Mouse (Mus musculus) bone marrow macrophage, adult 2 months (primary cell): ENCODE data around the gene Rab10. TPM values are rescaled to one million over a fixed set of nuclear protein-coding genes. Genes with fewer than 3 reads are reported as not detected.
A peak's percentile ranks its signal among the peaks of the same experiment; 100 is the strongest.

Source experiments
- H3K27ac ChIP-seq: 2 replicates; pipeline ENCODE4 v1.5.1; 2012; ENCODE audit warnings: low read depth, low read length; ENCODE audit not compliant: insufficient read depth
- H3K4me1 ChIP-seq: 2 replicates; pipeline ENCODE4 v1.6.1; 2012; ENCODE audit warnings: low read length; ENCODE audit not compliant: control insufficient read depth, insufficient read depth
- H3K4me3 ChIP-seq: 2 replicates; pipeline ENCODE4 v1.5.1; 2012; ENCODE audit warnings: mild to moderate bottlenecking, low read length, moderate library complexity; ENCODE audit not compliant: insufficient read depth
- CTCF ChIP-seq: IDR thresholded peaks from 2 replicates; pipeline ENCODE4 v1.5.1; 2012; ENCODE audit warnings: low read depth, mild to moderate bottlenecking, low read length, moderate library complexity
- POLR2A ChIP-seq: IDR thresholded peaks from 2 replicates; pipeline ENCODE4 v1.6.1; 2012; ENCODE audit warnings: mild to moderate bottlenecking, low read depth, low read length, borderline replicate concordance
- polyA plus RNA-seq: library from polyadenylated mRNA; stranded (reverse); fragments of >200 nt; gene quantifications from 2 replicates; pipeline ENCODE4 v1.2.4, GENCODE M21; 2012; ENCODE audit not compliant: missing spikeins, insufficient read depth, insufficient read length

The Rab10 gene
- polyA plus RNA-seq, 1 experiment: 145 TPM

- H3K4me3 ChIP-seq: no peak overlapping the region
- no peak overlapping the region for H3K27ac ChIP-seq
- TF ChIP-seq CTCF (no peak), POLR2A (no peak)
- H3K4me1 ChIP-seq: no peaks in the 10 kb centered on the region
These were observed 71.3 kb downstream of the Rab10 start for GRCm38 (mm10) chr12:3238361-3239051.

GRCm38 (mm10) chr12:3237799-3238198 lies 72.0 kb downstream of the Rab10 start:
- no peak overlapping the region for H3K27ac ChIP-seq
- no peak overlapping the region for H3K4me3 ChIP-seq
- TF ChIP-seq CTCF (no peak), POLR2A (no peak)
- no peaks in the 10 kb centered on the region for H3K4me1 ChIP-seq

GRCm38 (mm10) chr12:3236831-3237681 lies 72.7 kb downstream of the Rab10 start:
- H3K4me1 ChIP-seq: no peaks in the 10 kb centered on the region
- no peak overlapping the region for H3K4me3 ChIP-seq
- no peak for TF ChIP-seq CTCF
- TF ChIP-seq POLR2A: no peak
- no peak overlapping the region for H3K27ac ChIP-seq

- Histone ChIP-seq H3K27ac (peak overlapping the region; percentile 81), H3K4me3 (peak overlapping the region; percentile 85)
These were observed 73.6 kb downstream of the Rab10 start for GRCm38 (mm10) chr12:3236163-3236641.

DNA sequence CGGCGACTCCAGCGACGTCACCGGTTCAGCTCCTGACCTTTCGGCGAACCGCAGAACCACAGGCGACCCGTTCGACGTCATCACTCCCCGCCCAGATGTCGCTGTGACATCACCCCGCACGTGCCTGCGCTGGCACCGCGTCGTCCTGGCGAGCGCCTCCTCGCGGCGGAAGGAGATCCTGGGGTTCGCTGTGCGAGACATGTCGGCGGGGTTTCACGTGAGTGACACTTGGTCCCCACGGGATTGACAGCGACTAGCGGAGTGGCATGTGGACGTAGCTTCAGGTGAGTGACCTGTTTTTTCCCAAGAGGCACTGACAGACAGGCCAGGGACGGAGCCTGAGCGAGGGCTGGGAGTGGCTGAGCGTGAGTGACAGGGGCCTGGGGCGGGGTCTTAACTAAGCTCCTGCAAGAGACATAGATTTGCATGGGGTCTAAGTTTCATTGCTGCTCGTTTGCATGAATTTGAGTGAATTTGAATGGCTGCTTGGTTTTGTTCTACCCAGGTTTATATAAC lies 74.1 kb downstream of the Rab10 start:
- Histone ChIP-seq H3K4me1 (no peaks in the 10 kb centered on the region), H3K27ac (peak overlapping the region; percentile 81), H3K4me3 (peak overlapping the region; percentile 85)
- TF ChIP-seq CTCF (peak; percentile 64), POLR2A (no peak)

More at GRCm38 (mm10) chr12:3236163-3236641, 73.6 kb downstream of the Rab10 start:
- TF ChIP-seq CTCF: no peak
- no peak for TF ChIP-seq POLR2A
- H3K4me1 ChIP-seq: no peaks in the 10 kb centered on the region

- H3K27ac ChIP-seq: peak overlapping the region; percentile 81; the same call in 1 of the 2 replicates
These were observed 74.6 kb downstream of the Rab10 start for GRCm38 (mm10) chr12:3235124-3235631.

GRCm38 (mm10) chr12:3234061-3234460 lies 75.7 kb downstream of the Rab10 start:
- H3K4me3 ChIP-seq: no peak overlapping the region
- no peaks in the 10 kb centered on the region for H3K4me1 ChIP-seq
- TF ChIP-seq POLR2A (no peak), CTCF (no peak)
- H3K27ac ChIP-seq: no peak overlapping the region

More at GRCm38 (mm10) chr12:3235124-3235631, 74.6 kb downstream of the Rab10 start:
- peak overlapping the region; percentile 85 for H3K4me3 ChIP-seq
- TF ChIP-seq POLR2A (no peak), CTCF (no peak)
- no peaks in the 10 kb centered on the region for H3K4me1 ChIP-seq

DNA sequence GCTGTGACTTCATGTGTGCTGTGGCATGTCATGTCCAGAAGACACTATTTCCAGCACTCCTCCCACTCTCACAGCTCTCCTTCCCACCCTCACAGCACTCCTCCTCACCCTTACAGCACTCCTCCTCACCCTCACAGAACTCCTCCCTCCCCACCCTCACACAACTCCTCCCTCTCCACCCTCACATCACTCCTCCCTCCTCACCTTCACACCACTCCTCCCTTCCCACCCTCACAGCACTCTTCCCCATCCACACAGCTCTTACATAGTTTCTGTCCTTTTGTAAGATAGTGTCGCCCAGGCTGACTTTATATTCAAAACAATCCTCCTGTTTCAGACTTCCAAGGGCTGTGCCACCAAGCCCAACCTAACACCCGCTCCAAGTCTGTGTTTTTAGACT lies 86.4 kb downstream of the Rab10 start:
- Histone ChIP-seq H3K27ac (no peak overlapping the region), H3K4me1 (peaks cover 6% of the 10 kb centered on the region), H3K4me3 (no peak overlapping the region)
- TF ChIP-seq CTCF: no peak
- TF ChIP-seq POLR2A: no peak

- TF ChIP-seq CTCF (no peak), POLR2A (no peak)
- no peak overlapping the region for H3K4me3 ChIP-seq
- no peak overlapping the region for H3K27ac ChIP-seq
- no peaks in the 10 kb centered on the region for H3K4me1 ChIP-seq
These were observed 99.6 kb downstream of the Rab10 start for GRCm38 (mm10) chr12:3210181-3210580.

- no peaks in the 10 kb centered on the region for H3K4me1 ChIP-seq
- TF ChIP-seq POLR2A (no peak), CTCF (no peak)
- no peak overlapping the region for H3K27ac ChIP-seq
- no peak overlapping the region for H3K4me3 ChIP-seq
These were observed 100.6 kb downstream of the Rab10 start for GRCm38 (mm10) chr12:3209163-3209562.

Other genes with a start within 250 kb of the Rab10 start
- 22.0 and 24.7 TPM in 2 replicates for gene Kif3c, start 55.2 kb upstream of the Rab10 start, polyA plus RNA-seq
- gene Asxl2, start 116.9 kb upstream of the Rab10 start, polyA plus RNA-seq: 39.3 and 42.1 TPM in 2 replicates